Mouse (Mus musculus) embryonic fibroblast, embryonic 13.5 days (primary cell): ENCODE results near the gene Oaz2.

ENCODE experiments used
- CTCF ChIP-seq: IDR thresholded peaks from 2 replicates; pipeline ENCODE4 v1.5.1; 2011; ENCODE audit warnings: mild to moderate bottlenecking, control low read depth, low read length, moderate library complexity, borderline replicate concordance; ENCODE audit not compliant: insufficient read depth
- POLR2A ChIP-seq: IDR thresholded peaks from 2 replicates; pipeline ENCODE4 v1.6.1; 2011; ENCODE audit warnings: low read depth, mild to moderate bottlenecking, control low read depth, low read length, moderate library complexity

- no peak for TF ChIP-seq CTCF
- no peak for TF ChIP-seq POLR2A
Observed at GRCm38 (mm10) chr9:65672996-65673395, 5.2 kb downstream of the Oaz2 start.
